Mouse (Mus musculus): Measurements from ENCODE around the gene D130043K22Rik. TPM values are rescaled to one million over a fixed set of nuclear protein-coding genes. Genes with fewer than 3 reads are reported as not detected.

The D130043K22Rik gene
- total RNA-seq, 1 experiment, result 0.31 TPM

GRCm38 (mm10) chr13:24862520-24862919, 17.6 kb downstream of the D130043K22Rik start:
- in situ Hi-C loops (cut with MboI; ENCODE audit: low sequenced_read_pairs in 2 of 2, unreplicated experiment in 2 of 2), result no loop called here
- peak; percentile 77 for DNase-seq (ENCODE audit: low read depth, low spot score)
- peaks cover 5 to 8% of the 10 kb centered on the region in 2 experiments; a peak in 3 of 4 replicates for H3K4me1 ChIP-seq (ENCODE audit: control insufficient read depth in 2 of 2, insufficient read depth in 2 of 2, low read length in 2 of 2, poor library complexity in 1 of 2)

GRCm38 (mm10) chr13:24866430-24867402, 21.8 kb downstream of the D130043K22Rik start:
- no peak overlapping the region for H3K27ac ChIP-seq (ENCODE audit: insufficient read depth, low read depth, low read length, poor library complexity, severe bottlenecking)
- no peak for TF ChIP-seq CHD2 (IDR thresholded peaks at IDR 0.05; ENCODE audit: low read depth, low read length)
- no peak for TF ChIP-seq ZC3H11A (IDR thresholded peaks at IDR 0.05; ENCODE audit: borderline replicate concordance, low read depth, low read length)
- no peak for TF ChIP-seq MAFK (IDR thresholded peaks at IDR 0.05; ENCODE audit: insufficient read depth, low read depth, low read length)
- TF ChIP-seq HCFC1 (IDR thresholded peaks at IDR 0.05; ENCODE audit: borderline replicate concordance, insufficient read depth, low read length), result no peak
- no peak for TF ChIP-seq ZNF384 (IDR thresholded peaks at IDR 0.05; ENCODE audit: low read depth, low read length)
- H3K36me3 ChIP-seq (ENCODE audit: control insufficient read depth, insufficient read depth, low read length, poor library complexity, severe bottlenecking), result no peaks in the 10 kb centered on the region
- in situ Hi-C loops (cut with MboI; ENCODE audit: low sequenced_read_pairs in 2 of 2, unreplicated experiment in 2 of 2), result no loop called here
- no peak for DNase-seq (ENCODE audit: low read depth, low spot score)
- H3K9me3 ChIP-seq (ENCODE audit: control insufficient read depth, insufficient read depth, low read depth, low read length), result no peaks in the 10 kb centered on the region
- no peak overlapping the region for H3K4me3 ChIP-seq (ENCODE audit: insufficient read depth in 1 of 2, low read depth in 1 of 2, low read length in 2 of 2, poor library complexity in 1 of 2, severe bottlenecking in 1 of 2)
- H3K9ac ChIP-seq (ENCODE audit: insufficient read depth, low read depth, low read length, poor library complexity, severe bottlenecking), result no peak overlapping the region
- peaks cover 5 to 6% of the 10 kb centered on the region in 2 experiments; a peak in 3 of 4 replicates for H3K4me1 ChIP-seq (ENCODE audit: control insufficient read depth in 2 of 2, insufficient read depth in 2 of 2, low read length in 2 of 2, poor library complexity in 1 of 2)

More at GRCm38 (mm10) chr13:24862520-24862919, 17.6 kb downstream of the D130043K22Rik start:
- Histone ChIP-seq H3K4me3 (ENCODE audit: insufficient read depth in 1 of 2, low read depth in 1 of 2, low read length in 2 of 2, poor library complexity in 1 of 2, severe bottlenecking in 1 of 2) (no peak overlapping the region), H3K9ac (ENCODE audit: insufficient read depth, low read depth, low read length, poor library complexity, severe bottlenecking) (no peak overlapping the region), H3K36me3 (ENCODE audit: control insufficient read depth, insufficient read depth, low read length, poor library complexity, severe bottlenecking) (no peaks in the 10 kb centered on the region), H3K27ac (ENCODE audit: insufficient read depth, low read depth, low read length, poor library complexity, severe bottlenecking) (no peak overlapping the region), H3K9me3 (ENCODE audit: control insufficient read depth, insufficient read depth, low read depth, low read length) (no peaks in the 10 kb centered on the region)
- TF ChIP-seq CHD2 (IDR thresholded peaks at IDR 0.05; ENCODE audit: low read depth, low read length) (no peak), ZC3H11A (IDR thresholded peaks at IDR 0.05; ENCODE audit: borderline replicate concordance, low read depth, low read length) (no peak), ZNF384 (IDR thresholded peaks at IDR 0.05; ENCODE audit: low read depth, low read length) (no peak), MAFK (IDR thresholded peaks at IDR 0.05; ENCODE audit: insufficient read depth, low read depth, low read length) (no peak), HCFC1 (IDR thresholded peaks at IDR 0.05; ENCODE audit: borderline replicate concordance, insufficient read depth, low read length) (no peak)

GRCm38 (mm10) chr13:24867789-24868188, 22.9 kb downstream of the D130043K22Rik start:
- no peak for DNase-seq (ENCODE audit: low read depth, low spot score)
- in situ Hi-C loops (cut with MboI; ENCODE audit: low sequenced_read_pairs in 2 of 2, unreplicated experiment in 2 of 2), result no loop called here
- Histone ChIP-seq H3K36me3 (ENCODE audit: control insufficient read depth, insufficient read depth, low read length, poor library complexity, severe bottlenecking) (no peaks in the 10 kb centered on the region), H3K27ac (ENCODE audit: insufficient read depth, low read depth, low read length, poor library complexity, severe bottlenecking) (no peak overlapping the region), H3K9me3 (ENCODE audit: control insufficient read depth, insufficient read depth, low read depth, low read length) (no peaks in the 10 kb centered on the region), H3K4me1 (ENCODE audit: control insufficient read depth in 2 of 2, insufficient read depth in 2 of 2, low read length in 2 of 2, poor library complexity in 1 of 2) (peaks cover 5 to 6% of the 10 kb centered on the region in 2 experiments; a peak in 3 of 4 replicates), H3K9ac (ENCODE audit: insufficient read depth, low read depth, low read length, poor library complexity, severe bottlenecking) (no peak overlapping the region), H3K4me3 (ENCODE audit: insufficient read depth in 1 of 2, low read depth in 1 of 2, low read length in 2 of 2, poor library complexity in 1 of 2, severe bottlenecking in 1 of 2) (no peak overlapping the region)
- TF ChIP-seq ZC3H11A (IDR thresholded peaks at IDR 0.05; ENCODE audit: borderline replicate concordance, low read depth, low read length) (no peak), MAFK (IDR thresholded peaks at IDR 0.05; ENCODE audit: insufficient read depth, low read depth, low read length) (no peak), ZNF384 (IDR thresholded peaks at IDR 0.05; ENCODE audit: low read depth, low read length) (no peak), CHD2 (IDR thresholded peaks at IDR 0.05; ENCODE audit: low read depth, low read length) (no peak), HCFC1 (IDR thresholded peaks at IDR 0.05; ENCODE audit: borderline replicate concordance, insufficient read depth, low read length) (no peak)

- Histone ChIP-seq H3K27ac (ENCODE audit: insufficient read depth, low read depth, low read length, poor library complexity, severe bottlenecking) (no peak overlapping the region), H3K4me1 (ENCODE audit: control insufficient read depth in 2 of 2, insufficient read depth in 2 of 2, low read length in 2 of 2, poor library complexity in 1 of 2) (peaks cover 5 to 6% of the 10 kb centered on the region in 2 experiments; a peak in 3 of 4 replicates), H3K4me3 (ENCODE audit: insufficient read depth in 1 of 2, low read depth in 1 of 2, low read length in 2 of 2, poor library complexity in 1 of 2, severe bottlenecking in 1 of 2) (no peak overlapping the region), H3K36me3 (ENCODE audit: control insufficient read depth, insufficient read depth, low read length, poor library complexity, severe bottlenecking) (no peaks in the 10 kb centered on the region), H3K9ac (ENCODE audit: insufficient read depth, low read depth, low read length, poor library complexity, severe bottlenecking) (no peak overlapping the region), H3K9me3 (ENCODE audit: control insufficient read depth, insufficient read depth, low read depth, low read length) (no peaks in the 10 kb centered on the region)
- TF ChIP-seq HCFC1 (IDR thresholded peaks at IDR 0.05; ENCODE audit: borderline replicate concordance, insufficient read depth, low read length) (no peak), MAFK (IDR thresholded peaks at IDR 0.05; ENCODE audit: insufficient read depth, low read depth, low read length) (no peak), ZNF384 (IDR thresholded peaks at IDR 0.05; ENCODE audit: low read depth, low read length) (no peak), CHD2 (IDR thresholded peaks at IDR 0.05; ENCODE audit: low read depth, low read length) (no peak), ZC3H11A (IDR thresholded peaks at IDR 0.05; ENCODE audit: borderline replicate concordance, low read depth, low read length) (no peak)
- in situ Hi-C loops (cut with MboI; ENCODE audit: low sequenced_read_pairs in 2 of 2, unreplicated experiment in 2 of 2), result no loop called here
- no peak for DNase-seq (ENCODE audit: low read depth, low spot score)
Observed at GRCm38 (mm10) chr13:24868233-24868632, 23.3 kb downstream of the D130043K22Rik start.
